Mouse (Mus musculus) A20 (cell line): Measurements from ENCODE around the gene Zswim4.

Source experiments
- DNase-seq: peaks from one replicate; pipeline ENCODE4 v3.0.0-alpha.2; 2011; ENCODE audit warnings: low read depth, low spot score

Gene Zswim4

GRCm38 (mm10) chr8:84236998-84237473, at the start of gene Zswim4:
Zswim4 (minus strand) TSS chr8:84237055.
- DNase-seq: peak; percentile 100

- peak; percentile 79 for DNase-seq
Observed at GRCm38 (mm10) chr8:84285665-84286064, 48.8 kb upstream of the Zswim4 start.

GRCm38 (mm10) chr8:84284608-84285063, 47.8 kb upstream of the Zswim4 start:
- DNase-seq: no peak

- DNase-seq: no peak
Observed at GRCm38 (mm10) chr8:84280777-84281176, 43.9 kb upstream of the Zswim4 start.

GRCm38 (mm10) chr8:84276447-84276846, 39.6 kb upstream of the Zswim4 start:
- DNase-seq: no peak

GRCm38 (mm10) chr8:84273968-84274367, 37.1 kb upstream of the Zswim4 start:
- no peak for DNase-seq

- DNase-seq: no peak
Observed at GRCm38 (mm10) chr8:84272302-84272701, 35.4 kb upstream of the Zswim4 start.

GRCm38 (mm10) chr8:84269950-84270773, 33.3 kb upstream of the Zswim4 start, which contains the start of gene Ccdc130:
Ccdc130 (minus strand) TSS chr8:84270380.
- DNase-seq: peak; percentile 100

GRCm38 (mm10) chr8:84261098-84261497, 24.2 kb upstream of the Zswim4 start:
- DNase-seq: no peak

- DNase-seq: peak; percentile 93
Observed at GRCm38 (mm10) chr8:84256822-84257610, 20.2 kb upstream of the Zswim4 start, which contains the start of gene Mri1. Mri1 (minus strand) TSS chr8:84257326.

GRCm38 (mm10) chr8:84256458-84256821, 19.6 kb upstream of the Zswim4 start:
- DNase-seq: peak; percentile 71

GRCm38 (mm10) chr8:84255858-84256257, 19.0 kb upstream of the Zswim4 start:
- peak; percentile 66 for DNase-seq

GRCm38 (mm10) chr8:84249257-84250170, 12.7 kb upstream of the Zswim4 start, which contains the start of gene D8Ertd738e:
D8Ertd738e (minus strand) TSS chr8:84249719.
- DNase-seq: peak; percentile 97

- no peak for DNase-seq
Observed at GRCm38 (mm10) chr8:84241821-84242220, 5.0 kb upstream of the Zswim4 start.

GRCm38 (mm10) chr8:84241167-84241566, 4.3 kb upstream of the Zswim4 start:
- peak; percentile 22 for DNase-seq

- DNase-seq: no peak
Observed at GRCm38 (mm10) chr8:84237542-84238229, 831 bp upstream of the Zswim4 start.

- no peak for DNase-seq
Observed at GRCm38 (mm10) chr8:84236410-84236997, 351 bp downstream of the Zswim4 start.

GRCm38 (mm10) chr8:84235746-84236409, 977 bp downstream of the Zswim4 start:
- DNase-seq: peak; percentile 38

GRCm38 (mm10) chr8:84233055-84233454, 3.8 kb downstream of the Zswim4 start:
- DNase-seq: no peak

- peak; percentile 72 for DNase-seq
Observed at GRCm38 (mm10) chr8:84230735-84231134, 6.1 kb downstream of the Zswim4 start.
